Mouse (Mus musculus): ENCODE results near the gene Cck.

The Cck gene

GRCm38 (mm10) chr9:121495529-121495928 lies at the start of gene Cck:
Gene Cck, minus strand, starts transcription at chr9:121495694.
- DNase-seq (ENCODE audit: low read depth, low spot score): no peak

- DNase-seq (ENCODE audit: low read depth, low spot score): no peak
Observed at GRCm38 (mm10) chr9:121541530-121541929, 46.0 kb upstream of the Cck start.

- no peak for DNase-seq (ENCODE audit: low read depth, low spot score)
Observed at GRCm38 (mm10) chr9:121532626-121533025, 37.1 kb upstream of the Cck start.

- DNase-seq (ENCODE audit: low read depth, low spot score): no peak
Observed at GRCm38 (mm10) chr9:121528605-121529357, 33.3 kb upstream of the Cck start.

GRCm38 (mm10) chr9:121526171-121526570 lies 30.7 kb upstream of the Cck start:
- DNase-seq (ENCODE audit: low read depth, low spot score): no peak

- no peak for DNase-seq (ENCODE audit: low read depth, low spot score)
Observed at GRCm38 (mm10) chr9:121520047-121520446, 24.6 kb upstream of the Cck start.

GRCm38 (mm10) chr9:121514462-121514861 lies 19.0 kb upstream of the Cck start:
- no peak for DNase-seq (ENCODE audit: low read depth, low spot score)

GRCm38 (mm10) chr9:121511911-121512310 lies 16.4 kb upstream of the Cck start:
- no peak for DNase-seq (ENCODE audit: low read depth, low spot score)

GRCm38 (mm10) chr9:121506478-121507180 lies 11.1 kb upstream of the Cck start:
- DNase-seq (ENCODE audit: low read depth, low spot score): no peak

GRCm38 (mm10) chr9:121505346-121505745 lies 9.9 kb upstream of the Cck start:
- DNase-seq (ENCODE audit: low read depth, low spot score): no peak

GRCm38 (mm10) chr9:121496102-121496501 lies 608 bp upstream of the Cck start:
- DNase-seq (ENCODE audit: low read depth, low spot score): no peak

GRCm38 (mm10) chr9:121494006-121494767 lies 1.3 kb downstream of the Cck start:
- no peak for DNase-seq (ENCODE audit: low read depth, low spot score)

- DNase-seq (ENCODE audit: low read depth, low spot score): no peak
Observed at GRCm38 (mm10) chr9:121491592-121492240, 3.8 kb downstream of the Cck start.

- no peak for DNase-seq (ENCODE audit: low read depth, low spot score)
Observed at GRCm38 (mm10) chr9:121487216-121487615, 8.3 kb downstream of the Cck start.

- DNase-seq (ENCODE audit: low read depth, low spot score): peak; percentile 66
Observed at GRCm38 (mm10) chr9:121479453-121479852, 16.0 kb downstream of the Cck start.

- DNase-seq (ENCODE audit: low read depth, low spot score): peak; percentile 72
Observed at GRCm38 (mm10) chr9:121477305-121477911, 18.1 kb downstream of the Cck start.

GRCm38 (mm10) chr9:121475488-121476452 lies 19.7 kb downstream of the Cck start:
- DNase-seq (ENCODE audit: low read depth, low spot score): no peak

- no peak for DNase-seq (ENCODE audit: low read depth, low spot score)
Observed at GRCm38 (mm10) chr9:121474771-121475170, 20.7 kb downstream of the Cck start.

- no peak for DNase-seq (ENCODE audit: low read depth, low spot score)
Observed at GRCm38 (mm10) chr9:121469711-121470110, 25.8 kb downstream of the Cck start.

- no peak for DNase-seq (ENCODE audit: low read depth, low spot score)
Observed at GRCm38 (mm10) chr9:121467460-121467859, 28.0 kb downstream of the Cck start.
